8 mouse cellular contexts compared by ENCODE assay signal in genomic region chr1:160194529-160195336, GRCm38 (mm10). TPM values are rescaled to one million over a fixed set of nuclear protein-coding genes. Genes with fewer than 3 reads are reported as not detected.
DNase-seq lines count a peak whose midpoint lies in the region; ATAC-seq lines count a peak whose summit lies in the region.

Mrps14 (plus strand) TSS chr1:160195215.

- no peaks in the 10 kb centered on the region for H3K9me3 ChIP-seq in hindbrain, embryonic 14.5 days (ENCODE audit: control insufficient read depth, low read length)

- peak within 1 kb of the TSS; percentile 76 for H3K27ac ChIP-seq in hindbrain, embryonic 14.5 days

- H3K4me2 ChIP-seq in hindbrain, embryonic 14.5 days (replicated peaks), result peak within 1 kb of the TSS; percentile 87

- H3K4me3 ChIP-seq in hindbrain, embryonic 14.5 days (replicated peaks; ENCODE audit: low read length), result peak within 1 kb of the TSS; percentile 69

- peaks cover 25% of the 10 kb centered on the region for H3K36me3 ChIP-seq in hindbrain, embryonic 14.5 days (replicated peaks; ENCODE audit: control insufficient read depth, insufficient read depth)

- no peaks in the 10 kb centered on the region for H3K27me3 ChIP-seq in hindbrain, embryonic 14.5 days (ENCODE audit: control insufficient read depth, insufficient read depth, low read length)

- WGBS in hindbrain, embryonic 14.5 days, result 7% methylated on average over 31 of the region's 31 CpGs

- peak within 1 kb of the TSS; percentile 83 for H3K9ac ChIP-seq in hindbrain, embryonic 14.5 days

- ATAC-seq in hindbrain, embryonic 14.5 days (ENCODE audit: low FRiP score), result peak; percentile 100

- H3K4me1 ChIP-seq in hindbrain, embryonic 14.5 days (replicated peaks; ENCODE audit: control insufficient read depth, insufficient read depth, low read length), result peaks cover 13% of the 10 kb centered on the region

- peak; percentile 99 for DNase-seq in R1 (ENCODE audit: low read depth, low spot score)
- peak; percentile 97 to 99 for DNase-seq in cerebellum, postnatal 25 days
- peak; percentile 92 to 95 for DNase-seq in frontal cortex, postnatal 25 days (ENCODE audit: low spot score in 2 of 2)
- DNase-seq in hindbrain, embryonic 14.5 days (ENCODE audit: low spot score), result peak; percentile 99
- DNase-seq in layer of hippocampus, postnatal 36 days, result peak; percentile 94 to 97
- DNase-seq in lung, postnatal 36 days, result peak; percentile 100
- DNase-seq in retina, postnatal 1 day, result peak; percentile 100
- DNase-seq in urinary bladder, adult 18-20 months (ENCODE audit: low spot score in 2 of 2), result peak; percentile 98

RNA-seq across cellular contexts. Expression of gene Mrps14, which starts in this region (rescaled TPM):
- 132 and 145 TPM in 2 replicates for polyA plus RNA-seq in hindbrain, embryonic 14.5 days (2014; fragmentation: Nextera tagmentation; extraction: Ambion mirVana)
- 10 to 100 TPM; 62.8 to 76.7 TPM for total RNA-seq in layer of hippocampus, postnatal 36 days (2021)

Comparison
In these comparisons a context has a peak if more than half of its experiments do, and no peak if none do; other contexts are left out.
1. Peak in every context shown above with its lines: DNase-seq, ATAC-seq, H3K4me3 ChIP-seq and H3K27ac ChIP-seq.